20 mouse cellular contexts compared by ENCODE assay signal in genomic region chr2:126575391-126576176, GRCm38 (mm10). TPM values are rescaled to one million over a fixed set of nuclear protein-coding genes. Genes with fewer than 3 reads are reported as not detected.
DNase-seq lines count a peak whose midpoint lies in the region; ATAC-seq and TF ChIP-seq lines count a peak whose summit lies in the region.
"Had no signal": no experiment of that assay in that cellular context is flagged by ENCODE, and none has a peak within 500 bp of the region (broad histone marks: within the 10 kb centered on the region; RNA-seq: fewer than 3 reads in every experiment).

No protein-coding gene starts in this region.

- TF ChIP-seq CTCF in liver, postnatal 0 days (IDR thresholded peaks at IDR 0.05; ENCODE audit: low read depth), result peak; percentile 31

- H3K27me3 ChIP-seq in intestine, embryonic 15.5 days (replicated peaks), result no peaks in the 10 kb centered on the region
- no peaks in the 10 kb centered on the region for H3K27me3 ChIP-seq in liver, postnatal 0 days (ENCODE audit: insufficient read depth, low read length)
- H3K27me3 ChIP-seq: heart, embryonic 12.5 days; hindbrain, embryonic 15.5 days; limb, embryonic 12.5 days; midbrain, embryonic 15.5 days had no signal

- H3K4me3 ChIP-seq in intestine, embryonic 15.5 days (replicated peaks), result no peak overlapping the region
- H3K4me3 ChIP-seq in liver, postnatal 0 days (ENCODE audit: low read depth, low read length), result no peak overlapping the region
- H3K4me3 ChIP-seq: erythroblast, embryonic 14.5 days; heart, embryonic 12.5 days; hindbrain, embryonic 15.5 days; left cerebral cortex, adult 2 months; limb, embryonic 12.5 days; midbrain, embryonic 15.5 days had no signal

- H3K9me3 ChIP-seq in intestine, embryonic 15.5 days, result no peaks in the 10 kb centered on the region
- no peaks in the 10 kb centered on the region for H3K9me3 ChIP-seq in liver, postnatal 0 days (ENCODE audit: low read length)
- H3K9me3 ChIP-seq: hindbrain, embryonic 15.5 days had no signal

- no peak overlapping the region for H3K9ac ChIP-seq in intestine, embryonic 15.5 days
- H3K9ac ChIP-seq in liver, postnatal 0 days (replicated peaks), result no peak overlapping the region
- H3K9ac ChIP-seq: heart, embryonic 12.5 days; hindbrain, embryonic 15.5 days; limb, embryonic 12.5 days; midbrain, embryonic 15.5 days had no signal

- ATAC-seq in intestine, embryonic 15.5 days, result peak; percentile 68
- ATAC-seq in liver, postnatal 0 days, result peak; percentile 82
- ATAC-seq: forebrain, embryonic 16.5 days; midbrain, embryonic 15.5 days; Patski had no signal

- H3K27ac ChIP-seq in intestine, embryonic 15.5 days, result no peak overlapping the region
- no peak overlapping the region; the same call in 1 of the 2 replicates for H3K27ac ChIP-seq in liver, postnatal 0 days (ENCODE audit: low read depth)
- H3K27ac ChIP-seq: hindbrain, embryonic 15.5 days; left cerebral cortex, adult 2 months; limb, embryonic 12.5 days; midbrain, embryonic 15.5 days had no signal

- WGBS in intestine, embryonic 15.5 days, result 69% methylated on average over 11 of the region's 11 CpGs
- 56% methylated on average over 11 of the region's 11 CpGs for WGBS in liver, postnatal 0 days (ENCODE audit: insufficient replicate concordance)

- DNase-seq in kidney, adult 8-10 months, result peak; percentile 64 to 72
- no peak for DNase-seq in kidney, postnatal 4 days
- peak; percentile 12 for DNase-seq in liver
- no peak for DNase-seq in liver, postnatal 0 days
- DNase-seq in spleen, adult 12 weeks (ENCODE audit: low spot score), result no peak
- no peak for DNase-seq in neural tube, embryonic 10.5 days (ENCODE audit: extremely low spot score, low spot score)
- no peak for DNase-seq in B cell, adult 2 months
- DNase-seq: adrenal gland, postnatal 25 days; cerebellum, adult 18-20 months; right cerebral cortex, adult 18-20 months; thymus, postnatal 25 days had no signal

- no peaks in the 10 kb centered on the region for H3K4me1 ChIP-seq in intestine, embryonic 15.5 days (replicated peaks)
- no peaks in the 10 kb centered on the region for H3K4me1 ChIP-seq in liver, postnatal 0 days (ENCODE audit: insufficient read depth)
- H3K4me1 ChIP-seq: heart, embryonic 12.5 days; hindbrain, embryonic 15.5 days; midbrain, embryonic 15.5 days had no signal

- H3K4me2 ChIP-seq in intestine, embryonic 15.5 days (replicated peaks), result no peak overlapping the region
- no peak overlapping the region for H3K4me2 ChIP-seq in liver, postnatal 0 days (ENCODE audit: low read depth, low read length)
- H3K4me2 ChIP-seq: heart, embryonic 12.5 days; hindbrain, embryonic 15.5 days; limb, embryonic 12.5 days; midbrain, embryonic 15.5 days had no signal

- TF ChIP-seq EP300 in liver, postnatal 0 days (IDR thresholded peaks at IDR 0.05; ENCODE audit: low read depth), result no peak

- H3K36me3 ChIP-seq in intestine, embryonic 15.5 days, result no peaks in the 10 kb centered on the region
- H3K36me3 ChIP-seq in liver, postnatal 0 days (replicated peaks; ENCODE audit: insufficient read depth, low read length), result peaks cover 6% of the 10 kb centered on the region
- H3K36me3 ChIP-seq: heart, embryonic 12.5 days; limb, embryonic 12.5 days had no signal

RNA-seq across cellular contexts. Expression of gene Slc27a2, which starts 23.4 kb away (rescaled TPM):
- polyA plus RNA-seq in intestine, embryonic 15.5 days (2015; fragmentation: Nextera tagmentation; extraction: Ambion mirVana), result 3.0 and 3.3 TPM in 2 replicates
- 1,036 and 1,041 TPM in 2 replicates for polyA plus RNA-seq in liver, postnatal 0 days (2015; fragmentation: Nextera tagmentation; extraction: Ambion mirVana)
- polyA plus RNA-seq: erythroblast, embryonic 14.5 days; Patski had no signal

RNA-seq across cellular contexts. Expression of gene Hdc, which starts 43.5 kb away (rescaled TPM):
- polyA plus RNA-seq in intestine, embryonic 15.5 days (2015; fragmentation: Nextera tagmentation; extraction: Ambion mirVana), result 3.0 TPM in 2 replicates
- polyA plus RNA-seq in liver, postnatal 0 days (2015; fragmentation: Nextera tagmentation; extraction: Ambion mirVana), result 4.5 and 6.0 TPM in 2 replicates

Comparison
In these comparisons a context has a peak if more than half of its experiments do, and no peak if none do; other contexts are left out.
1. DNase-seq: peak in kidney, adult 8-10 months (2 of 2) and liver (single experiment); none in kidney, postnatal 4 days (0 of 2), liver, postnatal 0 days (single experiment), spleen, adult 12 weeks (single experiment), neural tube, embryonic 10.5 days (single experiment) and B cell, adult 2 months (0 of 2).
2. RNA of gene Slc27a2, which starts 23.4 kb away (polyA plus RNA-seq): 1,036 to 1,041 TPM in liver, postnatal 0 days; 3.0 to 3.3 TPM in intestine, embryonic 15.5 days; every median in the first group is over 100 times any median in the second.